Mouse (Mus musculus) adrenal gland (tissue): Measurements from ENCODE around the gene U2surp.

ENCODE experiments used
- intact Hi-C: fragments of 180-260 bp; cut with DNase I; formaldehyde crosslinking; loops from one replicate; pipeline ENCODE4 v1.15.1; 2025

Gene U2surp

GRCm38 (mm10) chr9:95540487-95540886 is 28.7 kb upstream of the U2surp start:
- intact Hi-C loops = loop anchor here (5.0 kb wide), 1 partner anchor 157 kb away; no protein-coding TSS in a partner anchor

DNA sequence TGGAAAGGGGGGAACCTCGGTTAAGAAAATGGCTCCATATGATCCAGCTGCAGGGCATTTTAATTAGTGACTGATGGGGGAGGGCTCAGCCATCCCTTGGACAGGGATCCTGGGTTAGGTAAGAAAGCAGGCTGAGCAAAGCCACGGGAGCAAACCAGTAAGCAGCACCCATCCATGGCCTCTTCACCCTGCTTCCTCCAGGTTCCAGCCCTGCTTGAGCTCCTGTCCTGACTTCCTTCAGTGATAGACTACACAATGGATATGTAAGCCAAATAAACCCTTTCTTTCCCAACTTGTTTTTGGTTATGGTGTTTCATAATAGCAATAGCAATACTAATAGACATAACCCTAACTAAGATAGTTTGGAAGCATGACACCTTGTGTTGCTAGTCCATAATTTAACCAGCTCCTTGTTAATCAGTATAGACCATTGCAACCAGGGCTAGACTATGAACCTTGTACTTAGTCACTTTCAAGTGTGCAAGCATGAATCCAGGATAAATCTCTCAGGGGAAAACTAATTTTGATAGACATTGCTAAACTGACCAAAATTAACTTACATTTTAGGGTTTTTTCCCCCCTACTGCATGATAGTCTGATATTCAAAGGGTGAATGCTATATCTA is 27.5 kb upstream of the U2surp start:
- intact Hi-C loops = no loop called here

DNA sequence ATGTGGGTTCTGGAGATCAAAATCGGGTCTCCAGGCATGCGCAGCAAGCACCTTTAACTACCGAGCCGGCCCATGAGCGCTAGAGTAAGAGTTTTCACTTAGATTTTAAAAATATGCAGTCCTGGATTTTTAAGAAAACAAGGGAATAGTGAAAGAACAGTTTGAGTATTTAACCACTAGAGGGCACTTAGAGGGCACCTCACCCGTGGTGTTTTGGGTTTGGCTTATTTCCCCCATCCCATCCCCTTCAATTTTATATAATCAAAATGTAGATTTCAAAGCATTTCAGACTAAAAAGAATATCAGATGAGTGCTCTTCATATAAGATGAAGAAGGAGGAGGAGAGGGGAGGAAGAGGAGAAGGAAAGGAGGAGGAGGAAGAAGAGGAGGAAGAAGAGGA is 22.0 kb upstream of the U2surp start:
- intact Hi-C loops = loop anchor here (5.0 kb wide), 1 partner anchor 318 kb away; no protein-coding TSS in a partner anchor

- intact Hi-C loops = loop anchor here (5.0 kb wide), 1 partner anchor 321 kb away; no protein-coding TSS in a partner anchor
Measured at GRCm38 (mm10) chr9:95531144-95531543, 19.3 kb upstream of the U2surp start.

DNA sequence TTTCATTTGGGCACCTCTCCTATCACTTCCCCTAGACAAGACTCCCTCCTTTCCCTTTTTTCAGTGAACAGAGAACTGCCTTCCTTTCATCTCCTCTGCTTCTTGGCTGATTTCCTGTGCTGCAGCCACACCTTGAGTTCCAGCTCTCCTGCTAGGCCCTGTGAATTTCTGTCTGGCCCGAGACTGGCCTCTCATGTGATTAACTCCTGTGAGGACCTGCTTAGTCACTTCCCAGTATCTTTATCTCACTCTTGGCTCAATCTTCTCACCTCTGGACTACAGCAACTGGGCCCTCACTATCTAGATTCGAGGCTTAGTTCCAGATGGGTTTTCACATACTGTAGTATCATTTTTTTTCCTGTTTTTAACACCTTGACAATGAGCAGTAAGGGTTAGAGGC is 15.9 kb upstream of the U2surp start:
- intact Hi-C loops = no loop called here

GRCm38 (mm10) chr9:95525961-95526360 is 14.2 kb upstream of the U2surp start:
- intact Hi-C loops = no loop called here

GRCm38 (mm10) chr9:95525376-95525775 is 13.6 kb upstream of the U2surp start:
- intact Hi-C loops = no loop called here

DNA sequence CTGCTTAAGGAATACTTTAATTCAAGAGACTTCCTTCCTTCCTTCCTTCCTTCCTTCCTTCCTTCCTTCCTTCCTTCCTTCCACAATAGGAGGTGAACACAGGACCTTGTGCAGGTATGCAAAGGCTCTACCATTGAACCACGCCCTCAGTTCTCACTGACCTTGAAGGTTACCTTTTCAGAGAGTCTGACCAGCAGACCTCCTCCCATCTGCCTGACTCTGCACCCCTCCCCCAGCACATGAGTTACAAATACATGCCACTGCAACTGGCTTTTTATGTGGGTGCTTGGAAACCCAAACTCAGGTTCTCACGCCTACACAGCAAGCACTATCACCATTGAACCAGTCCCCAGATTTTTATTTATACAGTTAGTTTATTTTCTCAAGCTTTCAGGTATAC is 10.8 kb upstream of the U2surp start:
- intact Hi-C loops = no loop called here

GRCm38 (mm10) chr9:95521566-95521965 is 9.8 kb upstream of the U2surp start:
- intact Hi-C loops = no loop called here

DNA sequence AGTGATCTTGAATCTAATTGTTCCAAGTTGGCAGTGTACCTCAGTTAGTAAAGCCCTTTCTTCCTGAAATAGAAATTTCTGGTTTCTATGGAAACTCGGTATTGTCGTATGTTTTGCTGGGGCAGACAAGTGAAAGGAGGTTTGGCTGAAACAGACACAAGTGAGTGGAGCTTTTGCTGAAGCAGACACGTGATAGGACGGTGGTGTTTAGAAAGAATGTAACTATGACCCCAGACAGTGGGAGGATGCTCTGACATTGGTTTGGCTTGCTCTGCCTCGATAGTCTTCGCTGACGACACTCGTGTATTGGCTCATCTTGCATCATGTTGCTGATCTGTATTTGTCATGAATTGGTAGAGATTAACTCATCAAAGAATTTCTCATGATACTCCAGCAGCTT is 9.2 kb upstream of the U2surp start:
- intact Hi-C loops = no loop called here

DNA sequence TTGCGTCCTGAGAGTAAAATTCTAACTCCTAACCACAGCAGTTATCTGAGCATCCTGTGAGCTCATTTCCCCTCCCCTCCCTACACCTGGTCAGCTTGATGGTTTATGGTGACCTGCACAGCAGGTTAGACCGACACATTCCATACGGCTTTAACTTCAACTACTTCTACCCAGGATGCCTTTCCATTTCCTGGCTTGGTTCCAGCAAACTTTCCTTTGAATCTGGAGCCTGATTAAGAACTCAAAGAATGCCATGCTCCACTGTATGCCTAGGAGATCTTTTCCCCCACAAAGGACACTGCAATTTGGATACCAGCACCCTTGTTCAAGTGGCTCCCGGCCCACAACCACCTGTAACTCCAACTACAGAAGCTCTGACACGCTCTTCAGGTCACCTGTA is 8.8 kb upstream of the U2surp start:
- intact Hi-C loops = no loop called here

GRCm38 (mm10) chr9:95514361-95514760 is 2.6 kb upstream of the U2surp start:
- intact Hi-C loops = loop anchor here (5.0 kb wide), 1 partner anchor 343 kb away; the partner anchor contains the start of gene Atr

- intact Hi-C loops = loop anchor here (5.0 kb wide), 1 partner anchor 344 kb away; the partner anchor contains the start of gene Atr
Measured at GRCm38 (mm10) chr9:95513776-95514175, 2.0 kb upstream of the U2surp start.

- intact Hi-C loops = loop anchor here (5.0 kb wide), 1 partner anchor 345 kb away; the partner anchor contains the start of gene Atr
Measured at GRCm38 (mm10) chr9:95512331-95513030, 685 bp upstream of the U2surp start.

GRCm38 (mm10) chr9:95510693-95511404 is 947 bp downstream of the U2surp start:
- intact Hi-C loops = loop anchor here (5.0 kb wide), 1 partner anchor 346 kb away; the partner anchor contains the start of gene Atr

DNA sequence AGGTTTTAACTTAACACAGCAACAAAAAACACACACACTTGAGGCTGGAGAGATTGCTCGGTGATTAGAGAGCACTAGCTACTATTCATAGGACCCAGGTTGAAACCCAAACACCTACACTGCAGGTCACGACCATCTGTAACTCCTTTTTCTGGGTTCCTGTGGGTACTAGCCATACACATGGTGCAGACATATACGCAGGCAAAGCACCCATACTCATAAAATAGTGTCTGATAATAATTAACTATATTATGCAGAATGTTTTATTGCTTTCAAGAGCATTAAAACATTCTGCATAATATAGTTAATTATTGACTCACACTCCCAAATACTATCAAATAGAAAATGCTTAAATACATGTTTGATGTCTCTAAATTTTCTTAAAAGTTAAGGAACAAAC is 6.1 kb downstream of the U2surp start:
- intact Hi-C loops = no loop called here

GRCm38 (mm10) chr9:95499848-95500247 is 11.9 kb downstream of the U2surp start:
- intact Hi-C loops = no loop called here

- intact Hi-C loops = no loop called here
Measured at GRCm38 (mm10) chr9:95495038-95495437, 16.8 kb downstream of the U2surp start.

DNA sequence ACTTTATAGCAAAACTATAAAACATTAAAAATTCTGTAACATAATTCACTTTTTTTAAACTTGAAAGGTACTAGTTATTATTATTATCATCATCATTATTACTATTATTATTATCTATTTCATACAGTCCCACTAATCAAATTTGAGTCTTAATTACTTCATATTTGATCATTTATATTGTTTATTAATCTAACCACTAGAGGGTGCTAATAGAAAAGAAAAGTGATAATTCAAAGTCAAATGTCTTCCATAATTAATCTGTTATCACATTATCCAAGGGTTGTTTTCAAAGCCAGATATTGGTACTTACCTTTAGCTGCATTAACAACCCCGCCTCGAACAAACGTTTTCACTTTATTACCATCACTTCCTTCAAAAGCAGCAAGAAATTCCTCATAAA is 18.4 kb downstream of the U2surp start:
- intact Hi-C loops = no loop called here

DNA sequence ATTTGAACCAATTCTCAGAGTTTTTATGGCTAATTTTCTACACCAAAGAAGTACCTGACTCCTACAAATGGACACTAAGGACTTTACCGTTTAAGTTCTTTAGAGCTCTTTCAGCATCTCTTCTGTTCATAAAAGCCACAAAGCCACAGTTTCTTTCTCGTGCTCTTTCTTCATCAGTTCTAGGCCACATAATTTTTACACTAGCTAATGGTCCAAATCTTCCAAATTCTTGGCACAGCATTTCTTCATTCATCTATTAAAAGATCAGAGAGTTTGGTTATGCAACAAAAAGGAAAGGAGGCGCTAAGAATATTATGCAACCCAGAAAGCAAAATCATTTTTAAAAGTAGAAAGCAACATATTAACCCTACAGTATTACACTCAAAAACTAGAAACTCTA is 21.8 kb downstream of the U2surp start:
- intact Hi-C loops = no loop called here

DNA sequence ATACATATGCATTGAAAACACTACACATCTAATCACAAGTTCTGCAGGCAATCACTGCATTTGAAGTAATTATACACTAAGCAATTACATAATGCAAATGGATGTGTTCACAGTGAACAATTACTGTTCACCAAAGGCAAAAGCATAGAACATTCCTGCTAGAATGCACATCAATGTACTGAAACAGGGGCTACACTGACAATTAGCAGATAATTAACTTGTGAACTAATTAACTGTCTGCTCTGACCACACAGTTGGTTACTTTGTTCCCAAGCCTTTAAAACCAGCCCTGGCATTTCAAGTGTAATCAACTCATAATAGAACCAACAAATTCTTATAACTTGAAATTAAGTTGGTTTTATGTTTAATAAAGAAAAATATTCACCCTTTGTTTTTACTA is 22.9 kb downstream of the U2surp start:
- intact Hi-C loops = no loop called here

DNA sequence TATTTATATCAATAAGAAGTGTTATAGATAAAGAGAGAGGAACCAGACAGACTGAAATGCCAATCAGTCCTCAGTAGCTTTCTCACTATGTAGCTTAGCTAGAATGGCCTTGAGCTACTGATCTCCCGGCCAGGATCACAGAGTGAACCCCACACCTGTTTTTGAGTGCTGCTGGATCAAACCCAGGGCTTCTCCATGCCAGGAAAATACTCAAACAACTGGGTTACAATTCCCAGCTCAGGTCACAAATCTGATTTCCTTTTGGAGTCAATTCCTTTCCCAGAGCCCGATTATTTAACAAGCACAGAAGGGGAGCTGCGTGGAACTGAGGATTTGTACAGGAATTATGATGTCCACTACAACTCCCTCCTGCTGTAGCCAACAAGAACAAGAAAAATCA is 31.8 kb downstream of the U2surp start:
- intact Hi-C loops = no loop called here
